Mouse (Mus musculus) forebrain, embryonic 12.5 days (tissue): ENCODE measurements around the gene Gm17387. TPM values are rescaled to one million over a fixed set of nuclear protein-coding genes. Genes with fewer than 3 reads are reported as not detected.

ENCODE experiments used
- ATAC-seq: fragments of 200-750 bp; cut with Nextera tagmentation; 2 replicates; pipeline ENCODE4 v1.8.0; 2017; ENCODE audit warnings: moderate TSS enrichment; ENCODE audit not compliant: low FRiP score
- H3K27ac ChIP-seq: fragments of 300-500 bp; sonication (generic); 2 replicates; pipeline ENCODE4 v1.5.1; 2016; ENCODE audit warnings: mild to moderate bottlenecking
- H3K27me3 ChIP-seq: fragments of 300-500 bp; sonication (generic); 2 replicates; pipeline ENCODE4 v1.6.1; 2016; ENCODE audit warnings: mild to moderate bottlenecking
- H3K36me3 ChIP-seq: fragments of 300-500 bp; sonication (generic); replicated peaks from 2 replicates; pipeline ENCODE4 v1.6.1; 2016; ENCODE audit warnings: mild to moderate bottlenecking
- H3K4me1 ChIP-seq: fragments of 300-500 bp; sonication (generic); 2 replicates; pipeline ENCODE4 v1.6.1; 2016
- H3K4me2 ChIP-seq: fragments of 300-500 bp; sonication (generic); 2 replicates; pipeline ENCODE4 v1.6.1; 2016; ENCODE audit warnings: mild to moderate bottlenecking, moderate library complexity
- H3K4me3 ChIP-seq: fragments of 300-500 bp; sonication (generic); replicated peaks from 2 replicates; pipeline ENCODE4 v1.5.1; 2016; ENCODE audit warnings: mild to moderate bottlenecking
- H3K9ac ChIP-seq: fragments of 300-500 bp; sonication (generic); 2 replicates; pipeline ENCODE4 v1.6.1; 2016; ENCODE audit warnings: mild to moderate bottlenecking
- H3K9me3 ChIP-seq: fragments of 300-500 bp; sonication (generic); 2 replicates; pipeline ENCODE4 v1.6.1; 2016
- whole genome bisulfite sequencing: fragments of 180-500 bp; shearing (Covaris S2); methylation state at CpG from one replicate; pipeline ENCODE4 v1.1.7; 2016; 5-methylcytosine and 5-hydroxymethylcytosine counted together
- polyA plus RNA-seq: library from polyadenylated mRNA; unstranded; fragments of >200 nt; fragmentation: Nextera tagmentation; extraction: Ambion mirVana; gene quantifications from 2 replicates; pipeline ENCODE4 v1.2.1, GENCODE M21; 2016

Gm17387 gene
- polyA plus RNA-seq, 1 experiment from 2014 or later: not detected

GRCm38 (mm10) chr7:141057541-141057940, 28.6 kb downstream of the Gm17387 start:
- Histone ChIP-seq H3K9me3 (no peaks in the 10 kb centered on the region), H3K27ac (no peak overlapping the region), H3K9ac (no peak overlapping the region), H3K4me2 (no peak overlapping the region), H3K4me1 (peaks cover 23% of the 10 kb centered on the region), H3K4me3 (no peak overlapping the region), H3K27me3 (no peaks in the 10 kb centered on the region), H3K36me3 (0 out of 2 replicates have a peak, but pooled peaks cover 2% of the 10 kb centered on the region)
- 88% methylated on average over 1 of the region's 1 CpGs for WGBS
- ATAC-seq: no peak

- H3K27me3 ChIP-seq: no peaks in the 10 kb centered on the region
- WGBS: 95% methylated on average over 14 of the region's 14 CpGs
- H3K4me3 ChIP-seq: no peak overlapping the region
- H3K9ac ChIP-seq: no peak overlapping the region
- no peak overlapping the region for H3K27ac ChIP-seq
- peaks cover 25% of the 10 kb centered on the region for H3K4me1 ChIP-seq
- peaks cover 4% of the 10 kb centered on the region for H3K36me3 ChIP-seq
- H3K4me2 ChIP-seq: no peak overlapping the region
- no peaks in the 10 kb centered on the region for H3K9me3 ChIP-seq
- no peak for ATAC-seq
Observed at GRCm38 (mm10) chr7:141058601-141059341, 29.8 kb downstream of the Gm17387 start.

- H3K9me3 ChIP-seq: no peaks in the 10 kb centered on the region
- H3K9ac ChIP-seq: peak overlapping the region; percentile 94
- H3K27me3 ChIP-seq: no peaks in the 10 kb centered on the region
- peak overlapping the region; percentile 81 for H3K27ac ChIP-seq
- 65% methylated on average over 2 of the region's 2 CpGs for WGBS
- peak overlapping the region; percentile 81 for H3K4me2 ChIP-seq
- H3K36me3 ChIP-seq: peaks cover 15% of the 10 kb centered on the region
- no peak for ATAC-seq
- H3K4me1 ChIP-seq: peaks cover 25% of the 10 kb centered on the region
- H3K4me3 ChIP-seq: peak overlapping the region; percentile 88
Observed at GRCm38 (mm10) chr7:141059929-141060328, 31.0 kb downstream of the Gm17387 start.

GRCm38 (mm10) chr7:141060426-141061242, 31.7 kb downstream of the Gm17387 start, which contains the start of gene B4galnt4:
Gene B4galnt4, plus strand, starts transcription at chr7:141061104.
- Histone ChIP-seq H3K4me3 (peak within 1 kb of the TSS; percentile 88), H3K9me3 (no peaks in the 10 kb centered on the region), H3K4me2 (peak within 1 kb of the TSS; percentile 81), H3K27ac (peak within 1 kb of the TSS; percentile 81), H3K9ac (peak within 1 kb of the TSS; percentile 94), H3K36me3 (peaks cover 22% of the 10 kb centered on the region), H3K27me3 (no peaks in the 10 kb centered on the region), H3K4me1 (peaks cover 25% of the 10 kb centered on the region)
- ATAC-seq: peak; percentile 99
- WGBS: 1% methylated on average over 72 of the region's 72 CpGs

GRCm38 (mm10) chr7:141061269-141061692, 32.4 kb downstream of the Gm17387 start:
- Histone ChIP-seq H3K4me3 (peak overlapping the region; percentile 88), H3K9me3 (no peaks in the 10 kb centered on the region), H3K4me1 (peaks cover 25% of the 10 kb centered on the region), H3K4me2 (peak overlapping the region; percentile 81), H3K27me3 (no peaks in the 10 kb centered on the region), H3K36me3 (peaks cover 29% of the 10 kb centered on the region), H3K9ac (peak overlapping the region; percentile 94), H3K27ac (peak overlapping the region; percentile 81)
- under 1% methylated on average over 37 of the region's 37 CpGs for WGBS
- ATAC-seq: peak; percentile 69

GRCm38 (mm10) chr7:141062525-141062924, 33.6 kb downstream of the Gm17387 start:
- H3K36me3 ChIP-seq: peaks cover 39% of the 10 kb centered on the region
- no peaks in the 10 kb centered on the region for H3K27me3 ChIP-seq
- no peak overlapping the region for H3K4me3 ChIP-seq
- H3K27ac ChIP-seq: no peak overlapping the region
- peak overlapping the region; percentile 81 for H3K4me2 ChIP-seq
- no peaks in the 10 kb centered on the region for H3K9me3 ChIP-seq
- WGBS: 88% methylated on average over 7 of the region's 7 CpGs
- no peak overlapping the region for H3K9ac ChIP-seq
- peaks cover 25% of the 10 kb centered on the region for H3K4me1 ChIP-seq
- ATAC-seq: no peak

- no peak for ATAC-seq
Observed at GRCm38 (mm10) chr7:141063353-141063752, 34.4 kb downstream of the Gm17387 start.

GRCm38 (mm10) chr7:141064175-141064574, 35.2 kb downstream of the Gm17387 start:
- no peak overlapping the region for H3K27ac ChIP-seq
- H3K36me3 ChIP-seq: peaks cover 52% of the 10 kb centered on the region
- 87% methylated on average over 7 of the region's 7 CpGs for WGBS
- H3K27me3 ChIP-seq: no peaks in the 10 kb centered on the region
- H3K4me3 ChIP-seq: no peak overlapping the region
- H3K9ac ChIP-seq: no peak overlapping the region
- H3K4me1 ChIP-seq: peaks cover 25% of the 10 kb centered on the region
- no peaks in the 10 kb centered on the region for H3K9me3 ChIP-seq
- no peak for ATAC-seq
- no peak overlapping the region for H3K4me2 ChIP-seq

More at GRCm38 (mm10) chr7:141063353-141063752, 34.4 kb downstream of the Gm17387 start:
- Histone ChIP-seq H3K4me2 (no peak overlapping the region), H3K9ac (no peak overlapping the region), H3K4me1 (peaks cover 25% of the 10 kb centered on the region), H3K4me3 (no peak overlapping the region), H3K27ac (no peak overlapping the region), H3K36me3 (peaks cover 48% of the 10 kb centered on the region), H3K9me3 (no peaks in the 10 kb centered on the region), H3K27me3 (no peaks in the 10 kb centered on the region)
- 96% methylated on average over 3 of the region's 3 CpGs for WGBS

GRCm38 (mm10) chr7:141064576-141064975, 35.6 kb downstream of the Gm17387 start:
- ATAC-seq: no peak
- peaks cover 23% of the 10 kb centered on the region for H3K4me1 ChIP-seq
- H3K27ac ChIP-seq: no peak overlapping the region
- 88% methylated on average over 7 of the region's 7 CpGs for WGBS
- H3K36me3 ChIP-seq: peaks cover 52% of the 10 kb centered on the region
- no peak overlapping the region for H3K4me2 ChIP-seq
- H3K27me3 ChIP-seq: peaks cover 2% of the 10 kb centered on the region; the same call in 1 of the 2 replicates
- H3K9me3 ChIP-seq: no peaks in the 10 kb centered on the region
- H3K4me3 ChIP-seq: no peak overlapping the region
- no peak overlapping the region for H3K9ac ChIP-seq

GRCm38 (mm10) chr7:141068351-141068750, 39.4 kb downstream of the Gm17387 start:
- H3K4me2 ChIP-seq: no peak overlapping the region
- no peak for ATAC-seq
- H3K4me3 ChIP-seq: no peak overlapping the region
- no peaks in the 10 kb centered on the region for H3K9me3 ChIP-seq
- H3K4me1 ChIP-seq: peaks cover 16% of the 10 kb centered on the region
- no peak overlapping the region for H3K9ac ChIP-seq
- peaks cover 52% of the 10 kb centered on the region for H3K36me3 ChIP-seq
- H3K27me3 ChIP-seq: peaks cover 25% of the 10 kb centered on the region
- WGBS: 80% methylated on average over 19 of the region's 19 CpGs
- no peak overlapping the region for H3K27ac ChIP-seq

- peaks cover 35% of the 10 kb centered on the region for H3K36me3 ChIP-seq
- no peaks in the 10 kb centered on the region for H3K9me3 ChIP-seq
- H3K9ac ChIP-seq: peak overlapping the region; percentile 53
- H3K27ac ChIP-seq: peak overlapping the region; percentile 51
- peak overlapping the region; percentile 64 for H3K4me2 ChIP-seq
- H3K27me3 ChIP-seq: peaks cover 25% of the 10 kb centered on the region
- 1% methylated on average over 51 of the region's 51 CpGs for WGBS
- peaks cover 16% of the 10 kb centered on the region for H3K4me1 ChIP-seq
- ATAC-seq: peak; percentile 44
- peak overlapping the region; percentile 30 for H3K4me3 ChIP-seq
Observed at GRCm38 (mm10) chr7:141070058-141070862, 41.3 kb downstream of the Gm17387 start.
